Mouse (Mus musculus) myocyte (in vitro differentiated cells): Measurements from ENCODE around the gene Lpcat3. TPM values are rescaled to one million over a fixed set of nuclear protein-coding genes. Genes with fewer than 3 reads are reported as not detected.
"Not testable (repeated sequence)": the region's sequence is repeated elsewhere in the genome, so short reads cannot be mapped to it uniquely, and the experiment has no call there.

Source experiments
- H3K27me3 ChIP-seq: one replicate; pipeline ENCODE4 v1.6.1; 2011; ENCODE audit not compliant: control insufficient read depth, insufficient read depth, insufficient read length
- H3K36me3 ChIP-seq: one replicate; pipeline ENCODE4 v1.6.1; 2011; ENCODE audit not compliant: control insufficient read depth, insufficient read depth
- H3K4me2 ChIP-seq: one replicate; pipeline ENCODE4 v1.6.1; 2011; ENCODE audit warnings: low read depth, control low read depth
- H3K4me3 ChIP-seq: one replicate; pipeline ENCODE4 v1.5.1; 2011; ENCODE audit warnings: mild to moderate bottlenecking, control low read depth, moderate library complexity
- H3K79me2 ChIP-seq: one replicate; pipeline ENCODE4 v1.6.1; 2011; ENCODE audit not compliant: control insufficient read depth, insufficient read depth
- H3ac ChIP-seq: one replicate; pipeline ENCODE4 v1.6.1; 2011; ENCODE audit not compliant: control insufficient read depth, insufficient read length
- CEBPB ChIP-seq: IDR thresholded peaks from 2 replicates; pipeline ENCODE4 v1.6.1; 2011; ENCODE audit warnings: mild to moderate bottlenecking, moderate library complexity; ENCODE audit not compliant: poor library complexity, insufficient read depth, severe bottlenecking
- E2F4 ChIP-seq: IDR thresholded peaks from one replicate; pipeline ENCODE4 v1.6.1; 2011; ENCODE audit warnings: mild to moderate bottlenecking, control low read depth, moderate library complexity; ENCODE audit not compliant: insufficient read depth
- MAX ChIP-seq: IDR thresholded peaks from one replicate; pipeline ENCODE4 v1.6.1; 2011; ENCODE audit warnings: low read depth, mild to moderate bottlenecking, control low read depth
- MYOD1 ChIP-seq, 3 experiments: IDR thresholded peaks; one replicate each; pipeline ENCODE4 v1.6.1; 2011; ENCODE audit warnings: control low read depth in 2 of 3, low read depth in 2 of 3, mild to moderate bottlenecking in 2 of 3, moderate library complexity in 1 of 3; ENCODE audit not compliant: insufficient read length in 2 of 3, control insufficient read depth in 1 of 3
- MYOG ChIP-seq, 3 experiments: IDR thresholded peaks; one replicate each; pipeline ENCODE4 v1.6.1; 2011; ENCODE audit warnings: control low read depth in 2 of 3, low read depth in 2 of 3, mild to moderate bottlenecking in 2 of 3; ENCODE audit not compliant: insufficient read length in 2 of 3, control insufficient read depth in 1 of 3, insufficient read depth in 1 of 3
- POLR2A ChIP-seq: IDR thresholded peaks from one replicate; pipeline ENCODE4 v1.6.1; 2011; ENCODE audit warnings: low read depth, mild to moderate bottlenecking, control low read depth, moderate library complexity; ENCODE audit not compliant: insufficient read length
- POLR2AphosphoS2 ChIP-seq: IDR thresholded peaks from one replicate; pipeline ENCODE4 v1.6.1; 2011; ENCODE audit warnings: low read depth, control low read depth; ENCODE audit not compliant: insufficient read length
- REST ChIP-seq: IDR thresholded peaks from one replicate; pipeline ENCODE4 v1.6.1; 2011; ENCODE audit warnings: mild to moderate bottlenecking, control low read depth, moderate library complexity; ENCODE audit not compliant: insufficient read depth, insufficient read length
- SRF ChIP-seq: IDR thresholded peaks from one replicate; pipeline ENCODE4 v1.6.1; 2011; ENCODE audit warnings: low read depth; ENCODE audit not compliant: control insufficient read depth, insufficient read length
- TCF12 ChIP-seq: IDR thresholded peaks from one replicate; pipeline ENCODE4 v1.6.1; 2011; ENCODE audit warnings: mild to moderate bottlenecking, control low read depth; ENCODE audit not compliant: poor library complexity, insufficient read depth, severe bottlenecking
- TCF3 ChIP-seq: IDR thresholded peaks from one replicate; pipeline ENCODE4 v1.6.1; 2011; ENCODE audit warnings: low read depth, control low read depth; ENCODE audit not compliant: insufficient read length
- USF1 ChIP-seq: IDR thresholded peaks from one replicate; pipeline ENCODE4 v1.6.1; 2011; ENCODE audit warnings: low read depth, mild to moderate bottlenecking, control low read depth, moderate library complexity
- polyA plus RNA-seq: library from polyadenylated mRNA; unstranded; fragments of >200 nt; fragmentation: generic; extraction: Trizol; gene quantifications from one replicate; pipeline ENCODE4 v1.2.1, GENCODE M21; 2012; ENCODE audit warnings: missing spikeins

Gene Lpcat3
- polyA plus RNA-seq, 1 experiment = 138 TPM

DNA sequence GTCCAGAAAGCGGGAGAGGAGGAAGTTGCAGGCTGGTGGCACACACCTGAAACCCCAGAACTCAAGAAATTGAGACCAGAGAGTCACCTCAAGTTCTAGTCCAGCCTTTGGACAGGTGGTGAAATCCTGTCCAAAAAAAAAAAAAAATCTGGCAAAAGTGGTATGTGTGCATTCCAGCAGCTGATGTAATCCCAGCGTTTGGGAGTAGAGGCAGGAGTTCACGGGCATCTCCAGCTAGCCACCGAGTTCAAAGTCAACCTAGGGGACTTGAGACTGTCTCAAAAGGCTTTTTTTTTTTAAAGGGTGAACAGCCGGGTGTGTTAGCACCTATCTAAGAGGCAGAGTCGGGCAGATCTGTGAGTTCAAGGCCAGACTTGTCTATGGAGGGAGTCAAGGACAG lies 13.3 kb downstream of the Lpcat3 start:
- H3K79me2 ChIP-seq = peaks cover 16% of the 10 kb centered on the region
- H3K4me2 ChIP-seq = no peak overlapping the region
- H3ac ChIP-seq = no peak overlapping the region
- no peaks in the 10 kb centered on the region for H3K27me3 ChIP-seq
- no peak for TF ChIP-seq REST
- no peak for TF ChIP-seq E2F4
- no peak for TF ChIP-seq POLR2A
- no peak for TF ChIP-seq USF1
- no peak overlapping the region for H3K4me3 ChIP-seq
- peaks cover 8% of the 10 kb centered on the region for H3K36me3 ChIP-seq

DNA sequence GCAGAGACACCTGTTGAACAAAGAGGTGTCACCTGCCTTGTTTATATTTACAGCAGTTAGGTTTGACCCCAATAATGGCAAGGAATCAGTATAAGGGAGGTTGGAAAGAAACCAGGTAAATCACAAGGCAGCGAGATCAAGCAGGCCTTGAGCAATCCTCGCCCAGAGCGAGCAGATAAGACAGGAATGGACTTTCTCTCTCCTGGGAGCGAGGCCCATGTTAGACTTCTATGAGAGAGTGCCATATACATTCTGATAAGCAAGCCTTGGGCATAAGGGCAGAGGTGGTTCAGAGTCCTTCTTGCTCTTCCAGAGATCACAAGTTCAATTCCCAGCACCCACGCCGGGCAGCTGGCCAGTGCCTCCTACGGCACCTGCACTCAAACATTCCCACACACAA lies 15.9 kb downstream of the Lpcat3 start:
- TF ChIP-seq MAX (no peak), TCF12 (no peak), MYOD1 (IDR thresholded peaks at IDR 0.05; ENCODE audit: control insufficient read depth in 1 of 3, insufficient read length in 2 of 3, low read depth in 2 of 3) (no peak)
- Histone ChIP-seq H3K4me3 (no peak overlapping the region), H3K4me2 (no peak overlapping the region), H3K79me2 (peaks cover 10% of the 10 kb centered on the region), H3K27me3 (no peaks in the 10 kb centered on the region), H3K36me3 (peaks cover 8% of the 10 kb centered on the region), H3ac (no peak overlapping the region)

DNA sequence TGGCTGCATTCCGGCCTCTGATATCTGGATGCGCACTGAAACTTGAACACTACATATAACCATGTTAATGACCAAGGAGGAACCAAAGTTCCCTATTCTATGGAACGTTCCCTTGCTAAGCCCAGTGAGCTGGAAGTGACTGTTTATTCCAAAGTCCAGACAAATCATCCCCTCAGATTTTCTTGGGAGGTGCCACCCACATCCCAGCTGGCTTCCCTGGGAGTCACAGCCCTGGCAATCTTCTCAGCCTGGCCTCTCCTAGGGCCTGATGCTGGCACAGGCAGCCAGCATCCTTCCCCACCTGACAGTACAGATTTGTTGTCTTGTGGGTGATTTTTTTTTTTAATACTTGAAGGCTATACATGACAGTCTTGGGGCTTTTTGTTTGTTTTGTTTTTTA lies 16.7 kb downstream of the Lpcat3 start:
- Histone ChIP-seq H3K79me2 (peaks cover 10% of the 10 kb centered on the region), H3K27me3 (no peaks in the 10 kb centered on the region), H3ac (no peak overlapping the region), H3K4me2 (no peak overlapping the region), H3K36me3 (peaks cover 8% of the 10 kb centered on the region), H3K4me3 (no peak overlapping the region)
- TF ChIP-seq POLR2A (no peak), TCF3 (no peak), POLR2AphosphoS2 (no peak), E2F4 (no peak), USF1 (no peak), MAX (no peak), TCF12 (no peak), CEBPB (no peak), MYOG (IDR thresholded peaks at IDR 0.05; ENCODE audit: control insufficient read depth in 1 of 3, insufficient read depth in 1 of 3, insufficient read length in 2 of 3, low read depth in 2 of 3) (no peak), REST (no peak), MYOD1 (IDR thresholded peaks at IDR 0.05; ENCODE audit: control insufficient read depth in 1 of 3, insufficient read length in 2 of 3, low read depth in 2 of 3) (no peak), SRF (no peak)

DNA sequence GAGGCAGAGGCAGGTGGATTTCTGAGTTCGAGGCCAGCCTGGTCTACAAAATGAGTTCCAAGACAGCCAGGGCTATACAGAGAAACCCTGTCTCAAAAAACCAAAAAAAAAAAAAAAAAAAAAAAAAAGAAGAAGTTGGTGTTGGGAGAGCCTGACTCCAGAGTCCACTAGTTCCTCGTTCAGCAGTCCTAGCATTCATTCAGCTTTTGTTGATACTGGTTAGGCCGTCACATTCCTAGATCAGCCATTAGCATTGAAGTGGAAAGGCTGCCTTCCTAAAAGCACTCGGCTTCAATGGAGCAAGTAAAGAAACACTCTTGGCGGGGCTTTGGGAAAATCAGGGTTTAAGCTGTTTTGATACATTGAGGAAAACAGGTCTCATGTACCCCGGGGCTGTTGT lies 19.5 kb downstream of the Lpcat3 start:
- not testable (repeated sequence) for H3K4me2 ChIP-seq, H3K4me3 ChIP-seq, H3K36me3 ChIP-seq, H3K79me2 ChIP-seq, H3K27me3 ChIP-seq, H3ac ChIP-seq

DNA sequence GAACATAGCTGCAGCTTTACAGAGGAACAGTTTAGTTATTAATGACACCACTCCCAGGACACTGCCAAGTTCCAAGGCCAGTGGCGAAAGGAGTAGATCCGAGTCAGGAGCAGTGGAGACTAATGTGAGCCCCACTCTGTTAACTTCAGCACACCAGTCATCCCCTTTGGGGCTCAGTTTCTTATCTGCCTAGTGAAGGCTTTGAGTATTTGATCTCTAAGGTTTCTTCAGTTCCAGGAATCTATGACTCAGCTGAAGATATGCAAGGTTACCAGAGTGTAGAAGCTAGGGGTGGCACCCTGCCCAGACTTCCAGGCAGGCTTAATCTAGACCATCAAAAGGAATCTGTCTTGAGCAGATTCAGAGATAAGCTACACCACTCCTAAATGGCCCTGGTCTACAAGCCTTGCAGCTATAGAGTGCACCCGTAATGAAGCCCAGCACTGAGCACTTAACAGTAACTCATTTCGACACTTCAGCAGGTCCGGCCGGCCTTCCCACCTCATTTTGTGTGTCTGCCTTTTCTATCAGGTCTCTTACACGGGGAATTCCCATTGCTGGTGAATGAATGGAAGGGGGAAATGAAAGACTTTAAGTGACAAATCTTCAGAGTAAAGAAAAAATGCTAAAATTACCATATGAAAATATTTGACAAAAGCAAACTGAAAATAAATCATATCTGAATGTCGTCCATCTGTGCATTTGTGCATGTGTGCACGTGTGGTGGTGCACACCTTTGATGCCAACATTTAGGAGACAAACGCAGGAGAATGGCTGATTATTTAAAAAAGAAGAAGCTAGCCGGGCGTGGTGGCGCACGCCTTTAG lies 21.0 kb downstream of the Lpcat3 start:
- Histone ChIP-seq H3K27me3 (no peaks in the 10 kb centered on the region), H3K4me2 (peak overlapping the region; percentile 27), H3K36me3 (peaks cover 2% of the 10 kb centered on the region), H3ac (no peak overlapping the region), H3K79me2 (peaks cover 14% of the 10 kb centered on the region), H3K4me3 (no peak overlapping the region)
- TF ChIP-seq MYOG (IDR thresholded peaks at IDR 0.05; ENCODE audit: control insufficient read depth in 1 of 3, insufficient read depth in 1 of 3, insufficient read length in 2 of 3, low read depth in 2 of 3) (no peak), TCF3 (no peak), SRF (no peak), MAX (no peak), CEBPB (no peak), E2F4 (no peak)
